Mouse (Mus musculus): Measurements from ENCODE around the gene Utrn.

DNA sequence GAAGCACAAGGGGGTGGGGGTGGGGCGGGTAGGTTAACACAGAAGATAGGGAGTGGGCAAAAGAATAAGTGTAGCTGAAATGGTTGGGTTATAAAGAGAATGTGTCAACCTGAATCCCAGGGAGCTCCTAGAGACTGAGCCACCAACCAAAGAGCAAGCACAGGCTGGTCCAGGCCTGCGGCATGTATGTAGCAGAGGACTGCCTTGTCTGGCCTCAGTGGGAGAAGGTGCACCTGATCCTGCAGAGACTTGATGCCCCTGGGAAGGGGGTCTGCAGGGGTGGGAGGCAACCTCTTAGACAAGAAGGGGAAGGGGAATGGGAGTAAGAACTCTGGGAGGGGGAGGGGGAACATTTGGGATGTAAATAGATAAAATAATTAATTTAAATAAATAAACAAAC is 162.6 kb downstream of the Utrn start:
- TF ChIP-seq EP300 (IDR thresholded peaks at IDR 0.05; ENCODE audit: insufficient read depth, low read depth, low read length) (no peak), POLR2A (IDR thresholded peaks at IDR 0.05; ENCODE audit: insufficient read depth, low read length) (no peak), CTCF (IDR thresholded peaks at IDR 0.05; ENCODE audit: low read depth, low read length) (no peak)

Data from ES-Bruce4 (cell line).